Mouse (Mus musculus) retina, postnatal 7 days (tissue): ENCODE measurements around the gene Cep295nl.
"Not testable (repeated sequence)": the region's sequence is repeated elsewhere in the genome, so short reads cannot be mapped to it uniquely, and the experiment has no call there.

ENCODE experiments used
- DNase-seq: peaks from one replicate; pipeline ENCODE4 v3.0.0-alpha.2; 2012; ENCODE audit warnings: low read depth, low spot score

Gene Cep295nl

DNA sequence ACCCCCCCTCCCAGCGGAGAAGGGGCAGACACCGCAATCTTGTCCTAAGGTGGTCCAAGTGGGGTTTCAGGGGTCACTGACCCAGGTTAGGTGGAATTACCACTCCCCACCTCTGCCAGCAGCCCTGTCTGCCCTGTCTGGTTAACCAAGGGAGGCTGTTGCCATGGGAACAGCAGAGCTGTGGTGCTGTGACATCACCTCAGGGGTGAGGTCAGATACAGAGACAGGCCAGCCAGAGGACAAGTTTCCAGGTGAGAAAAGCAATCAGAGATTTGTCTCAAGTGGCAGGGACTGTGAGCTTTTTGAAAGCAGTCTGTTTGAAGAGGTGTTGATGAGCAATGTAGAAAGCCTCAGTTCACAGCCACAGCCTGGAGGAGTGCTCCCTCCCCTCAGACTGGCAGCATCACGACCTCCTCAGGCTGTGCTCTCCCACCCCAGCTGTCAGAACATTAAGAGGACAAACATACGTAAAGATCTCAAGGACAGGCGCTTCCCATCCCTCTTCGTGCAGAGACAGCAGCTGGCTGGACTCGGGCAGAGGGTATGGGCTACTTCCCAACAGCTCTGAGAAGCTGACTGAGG is at the start of gene Cep295nl:
Gene Cep295nl (minus strand): TSS at position 101 of the 582 bp plus-strand sequence.
- DNase-seq, result no peak

DNA sequence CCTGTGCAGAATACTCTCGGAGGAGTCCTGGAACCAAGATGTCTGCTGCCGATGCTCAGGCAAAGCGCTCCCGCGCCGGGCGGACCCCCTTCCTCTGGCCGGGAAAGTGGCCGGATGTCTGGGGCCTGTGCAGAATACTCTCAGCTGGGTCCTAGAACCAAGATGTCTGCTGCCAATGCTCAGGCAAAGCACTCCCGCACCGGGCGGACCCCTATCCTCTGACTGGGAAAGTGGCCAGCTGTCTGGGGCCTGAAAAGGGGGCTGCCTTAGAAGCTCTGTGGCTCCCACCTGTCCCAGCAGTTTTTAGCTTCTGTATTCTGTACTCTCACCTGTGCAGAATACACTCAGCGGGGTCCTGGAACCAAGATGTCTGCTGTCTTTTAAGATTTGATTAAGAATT is 45.5 kb upstream of the Cep295nl start:
- not testable (repeated sequence) for DNase-seq

DNA sequence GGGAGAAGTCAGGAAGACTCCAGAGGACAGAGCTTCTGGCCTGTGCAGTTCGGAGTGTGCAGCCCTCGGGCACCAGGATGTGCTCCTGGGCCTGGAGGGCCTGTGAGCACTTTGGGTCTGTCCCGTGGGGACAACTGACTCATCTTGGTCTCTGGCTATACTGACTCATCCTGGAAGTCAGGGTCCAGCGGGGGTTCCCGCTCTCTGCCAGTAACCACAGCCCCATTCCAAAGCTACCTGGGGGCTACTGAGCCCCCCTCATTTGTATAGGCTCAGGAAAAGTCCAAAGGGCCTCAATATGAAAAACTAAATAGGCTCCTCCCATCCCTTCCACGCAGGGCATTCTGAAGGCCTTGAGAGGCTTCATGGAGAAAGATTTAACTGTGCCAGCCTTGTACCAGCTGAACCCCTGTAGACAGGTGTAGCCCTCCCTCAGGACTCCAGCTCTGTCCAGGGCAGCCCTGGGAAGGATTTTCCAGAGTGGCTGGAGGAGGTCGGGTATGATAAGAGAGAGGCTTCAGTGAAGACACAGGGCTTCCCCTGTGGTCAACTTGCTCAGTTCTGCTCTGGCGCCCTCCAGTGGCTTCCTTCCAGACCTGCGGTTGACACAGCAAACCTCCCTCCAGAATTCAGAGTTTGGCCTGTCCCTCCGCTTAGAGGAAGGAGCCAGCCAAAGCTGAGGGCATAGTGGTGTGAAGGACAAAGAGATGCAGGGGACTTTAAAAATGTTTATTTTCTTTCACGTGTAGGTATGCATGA is 37.1 kb upstream of the Cep295nl start:
- peak; percentile 58 for DNase-seq

DNA sequence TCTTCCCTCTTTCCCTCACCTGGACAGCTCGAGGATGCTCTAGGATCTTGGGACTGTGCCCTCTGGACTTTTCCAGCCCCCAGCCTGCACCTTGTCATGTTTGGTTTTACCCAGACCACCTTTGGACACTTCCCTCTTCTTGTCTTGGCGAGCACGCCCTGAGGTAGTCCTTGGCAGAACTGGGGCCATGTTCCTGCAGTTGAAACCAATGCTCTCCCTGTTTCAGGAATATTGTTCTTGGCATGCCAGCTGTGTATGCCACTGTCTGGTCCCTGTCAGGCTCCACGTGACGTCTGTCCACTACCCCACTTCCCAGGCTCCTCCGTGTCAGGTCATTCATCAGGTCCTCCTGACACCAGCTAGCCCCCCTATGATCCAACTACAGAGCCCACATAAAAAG is 36.4 kb upstream of the Cep295nl start:
- no peak for DNase-seq

DNA sequence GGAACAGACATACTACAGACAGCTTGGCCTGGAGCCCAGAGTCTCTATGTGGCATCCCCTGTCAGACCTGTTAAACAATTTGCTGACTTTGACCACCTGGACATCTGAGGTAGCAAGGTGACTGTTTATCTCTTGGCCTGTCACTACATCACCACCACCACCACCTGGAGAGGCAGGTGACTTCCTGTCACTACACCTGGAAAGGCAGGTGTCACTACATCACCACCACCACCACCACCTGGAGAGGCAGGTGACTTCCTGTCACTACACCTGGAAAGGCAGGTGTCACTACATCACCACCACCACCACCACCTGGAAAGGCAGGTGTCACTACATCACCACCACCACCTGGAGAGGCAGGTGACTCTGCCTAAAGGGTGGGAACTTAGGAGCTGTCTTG is 34.0 kb upstream of the Cep295nl start:
- not testable (repeated sequence) for DNase-seq

DNA sequence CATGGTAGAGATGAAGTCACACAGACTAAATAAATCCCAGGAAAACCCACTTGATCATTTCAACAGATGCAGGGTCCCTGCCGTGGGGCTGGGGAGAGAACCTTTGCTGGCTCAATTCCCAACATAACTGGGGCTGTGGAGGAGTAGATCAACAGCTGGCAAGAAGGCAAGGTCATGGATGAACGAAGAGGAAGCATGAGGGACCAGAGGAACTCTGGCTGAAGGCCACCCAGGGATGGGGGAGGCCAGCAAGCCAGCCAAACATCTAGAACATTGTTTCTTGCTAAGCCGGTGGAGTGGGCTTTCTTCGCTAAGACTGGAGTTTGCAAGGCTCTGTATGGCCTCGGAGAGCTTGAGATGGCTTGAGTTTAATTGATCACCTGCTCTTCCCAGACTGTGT is 33.6 kb upstream of the Cep295nl start:
- no peak for DNase-seq

DNA sequence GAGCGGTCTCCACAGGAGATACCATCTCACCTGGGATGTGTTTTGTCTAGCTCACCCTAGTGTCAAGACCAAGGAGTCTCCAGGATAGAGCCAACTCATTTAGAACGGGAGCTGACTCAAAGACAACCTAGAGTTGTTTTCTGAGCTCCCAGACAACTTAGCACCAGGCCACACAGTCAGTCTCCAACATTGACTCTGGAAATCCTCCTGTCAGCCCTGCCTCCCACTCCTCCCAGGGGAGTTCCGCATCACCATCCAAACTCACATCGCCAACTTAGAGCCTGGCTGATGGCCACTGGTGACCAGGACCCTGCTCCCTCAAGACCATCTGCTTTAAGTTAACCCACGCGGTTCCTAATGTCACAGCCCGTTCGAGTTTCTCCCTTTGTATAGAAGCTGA is 33.2 kb upstream of the Cep295nl start:
- no peak for DNase-seq

DNA sequence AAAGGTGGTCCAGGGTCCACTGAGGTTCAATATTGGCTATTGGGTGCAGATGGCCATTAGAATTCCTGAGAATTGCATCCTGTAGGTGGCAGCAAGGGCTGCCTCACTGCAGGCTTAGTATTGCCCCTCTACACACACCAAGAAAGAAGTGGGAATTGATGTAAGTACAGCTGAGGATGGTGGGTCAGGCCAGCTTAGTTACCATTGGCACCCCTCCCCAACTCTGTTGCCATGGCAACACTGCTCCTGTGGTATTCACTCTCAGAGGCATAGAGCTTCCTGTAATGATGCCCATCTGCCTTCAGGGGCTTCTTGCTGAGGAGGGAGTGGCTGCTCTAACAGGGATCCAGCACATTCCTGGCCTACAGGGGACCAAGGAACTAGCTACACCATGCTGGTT is 32.7 kb upstream of the Cep295nl start:
- no peak for DNase-seq

DNA sequence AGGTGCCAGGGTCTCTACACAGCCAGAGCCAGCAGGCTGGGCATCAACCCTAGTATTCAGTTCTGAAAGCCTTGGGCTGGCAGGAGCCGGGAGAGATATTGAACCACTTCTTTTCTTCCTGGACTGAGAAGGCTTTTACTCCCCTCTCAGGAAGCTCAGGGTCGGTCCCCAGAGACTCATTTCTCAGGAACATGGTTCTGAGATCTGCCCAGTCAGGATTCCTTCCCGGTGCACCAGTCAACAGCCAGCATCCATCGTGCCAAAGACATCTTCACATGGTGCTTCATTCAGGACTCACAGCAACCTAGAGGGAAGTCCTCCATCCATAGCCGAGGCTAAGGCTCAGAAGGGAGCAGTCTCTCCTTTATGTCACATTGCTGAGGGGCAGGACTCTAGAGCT is 32.2 kb upstream of the Cep295nl start:
- DNase-seq, result no peak

DNA sequence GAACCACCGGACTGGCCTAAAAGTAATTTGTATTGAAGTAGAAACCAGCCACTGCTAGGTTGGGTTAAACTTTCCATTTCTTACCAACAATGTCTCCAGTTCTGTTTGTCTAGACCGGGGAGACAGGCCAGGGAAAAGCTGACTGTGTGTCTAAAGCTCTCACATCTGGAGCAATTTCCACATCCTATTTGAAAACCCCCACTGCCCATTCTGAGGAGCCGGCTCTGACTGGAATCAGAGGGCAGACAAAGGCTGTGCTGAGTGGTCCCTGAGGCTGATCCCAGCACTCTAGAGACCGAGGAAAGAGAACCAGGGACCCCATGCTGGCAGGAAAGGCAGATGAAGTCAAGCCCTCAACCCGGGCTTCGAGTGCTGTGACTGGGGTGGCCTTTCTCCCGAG is 30.3 kb upstream of the Cep295nl start:
- no peak for DNase-seq

DNA sequence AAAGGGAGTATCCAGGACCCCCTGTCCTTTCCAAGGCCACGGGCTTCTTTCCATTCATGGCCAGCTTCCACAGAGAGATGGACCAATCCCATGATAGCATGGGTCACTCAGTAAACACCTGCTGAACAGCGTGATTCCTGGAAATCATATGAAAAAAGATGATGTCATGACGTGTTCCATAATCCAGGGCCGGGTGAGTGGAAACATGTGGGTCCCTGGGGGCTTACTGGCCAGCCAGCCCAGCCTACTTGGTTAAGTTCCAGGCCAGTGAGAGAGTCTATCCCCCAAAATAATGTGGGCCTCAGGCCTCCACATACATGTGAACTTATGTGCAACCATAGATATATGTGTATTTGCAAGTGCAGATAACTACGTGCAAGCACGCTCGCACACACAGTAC is 29.6 kb upstream of the Cep295nl start:
- no peak for DNase-seq

DNA sequence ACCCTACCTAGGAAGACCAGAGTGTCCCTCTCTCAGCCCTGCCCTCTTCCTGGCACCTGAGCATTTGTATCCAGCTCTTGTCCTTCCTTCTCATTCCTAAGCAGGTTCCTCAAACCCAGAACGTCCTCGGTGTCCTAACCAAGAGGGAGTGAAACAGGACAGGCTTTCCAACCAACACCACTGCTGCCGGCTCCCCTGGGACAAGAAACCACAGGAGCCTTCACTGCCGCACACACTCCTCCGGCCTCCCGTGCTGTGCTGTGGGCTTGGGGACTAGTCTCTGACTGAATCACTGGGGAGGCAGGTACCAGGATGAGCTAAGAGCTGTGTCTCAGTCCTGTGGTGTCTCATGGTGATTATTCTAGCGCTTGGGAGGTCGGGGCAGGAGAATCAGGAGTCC is 27.4 kb upstream of the Cep295nl start:
- DNase-seq, result no peak

DNA sequence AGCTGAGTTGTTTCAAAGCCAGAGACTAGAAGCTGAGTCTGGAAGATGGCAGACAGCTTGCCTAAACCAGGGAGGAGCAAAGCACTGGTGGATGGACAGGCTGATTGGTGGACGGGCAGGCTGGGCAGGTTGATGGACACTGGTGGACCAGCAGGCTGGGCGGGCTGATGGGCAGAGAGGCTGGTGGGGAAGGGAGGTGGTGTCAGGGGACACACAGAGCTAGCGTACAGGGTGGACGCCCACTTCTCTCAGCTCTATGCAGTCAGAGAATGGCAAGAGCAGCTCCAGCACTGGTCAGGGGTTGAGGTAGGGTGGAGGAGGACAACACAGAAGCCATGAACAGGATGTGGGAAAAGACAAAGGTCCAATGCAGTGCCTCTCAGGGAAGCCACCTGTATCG is 27.0 kb upstream of the Cep295nl start:
- DNase-seq, result no peak

DNA sequence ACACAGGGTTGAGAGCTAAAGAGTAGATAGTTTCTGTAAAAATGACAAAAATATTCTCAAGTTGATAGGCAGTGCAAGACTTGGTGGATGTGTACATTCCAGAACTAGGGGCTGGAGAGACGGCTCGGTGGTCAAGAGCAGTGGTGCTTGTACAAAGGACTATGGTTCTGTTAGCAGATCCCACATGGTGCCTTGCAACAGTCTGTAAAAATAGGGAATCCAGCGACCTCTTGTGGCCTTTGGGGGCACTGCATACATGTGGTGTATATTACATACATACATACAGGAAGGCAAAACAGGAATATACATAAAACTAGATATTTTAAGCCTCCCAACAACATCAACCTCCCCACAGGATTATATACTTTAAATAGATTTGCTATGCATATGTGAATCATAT is 26.0 kb upstream of the Cep295nl start:
- no peak for DNase-seq

DNA sequence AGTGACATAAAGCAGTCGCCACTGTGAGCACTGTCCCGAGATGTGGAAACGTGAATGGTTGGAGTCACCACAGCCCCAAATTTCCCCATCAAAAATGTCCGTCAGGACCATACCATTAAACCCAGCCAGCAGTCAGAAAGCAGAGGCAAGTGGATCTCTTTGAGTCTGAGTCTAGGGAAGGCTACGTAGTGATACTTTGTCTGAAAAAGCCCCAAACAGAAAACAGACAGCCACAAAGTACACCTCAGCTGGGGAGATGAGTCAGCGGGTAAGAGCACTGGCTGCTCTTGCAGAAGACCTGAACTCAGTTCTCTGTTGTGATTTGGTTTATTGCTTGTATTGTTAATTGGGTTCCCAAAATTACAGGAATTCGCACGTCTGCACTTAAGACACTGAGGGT is 24.3 kb upstream of the Cep295nl start:
- no peak for DNase-seq

DNA sequence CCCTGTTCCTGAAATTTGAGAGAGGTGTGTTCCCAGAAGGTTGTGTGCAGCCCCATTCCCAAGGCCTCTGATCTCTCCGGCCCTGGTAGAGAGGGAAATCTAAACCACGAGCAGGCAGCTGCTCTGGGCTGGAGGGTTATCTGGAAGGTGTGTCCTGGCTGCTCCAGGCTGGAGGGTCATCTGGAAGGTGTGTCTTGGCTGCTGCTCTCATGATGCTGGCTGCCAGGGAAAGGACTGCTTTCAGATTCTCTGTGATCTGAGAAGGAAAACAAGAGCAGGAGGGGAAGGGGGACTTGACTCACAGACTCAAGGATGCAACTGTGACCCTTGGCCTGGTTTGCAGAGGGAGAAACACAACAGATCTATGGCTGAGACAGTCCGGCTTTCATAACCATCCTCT is 23.8 kb upstream of the Cep295nl start:
- DNase-seq, result no peak

DNA sequence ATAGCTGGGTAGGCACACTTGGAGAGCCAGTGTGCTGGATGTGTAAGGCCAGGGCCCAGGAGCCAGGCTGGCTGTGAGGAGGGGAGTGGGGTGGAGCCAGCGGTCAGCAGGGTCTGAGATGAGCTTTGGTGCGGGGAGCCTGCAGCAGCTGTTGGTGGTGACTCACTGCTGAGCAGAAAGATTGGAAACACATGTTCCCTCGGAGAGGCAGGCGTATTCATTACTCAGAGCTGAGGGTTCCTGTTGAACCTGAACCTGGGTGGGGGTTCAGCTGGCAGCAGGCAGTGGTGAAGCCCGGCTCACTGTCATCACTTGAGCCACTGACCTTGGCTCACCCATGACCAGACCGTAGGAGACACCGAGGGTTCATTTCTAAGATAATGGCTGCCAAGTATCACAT is 22.9 kb upstream of the Cep295nl start:
- DNase-seq, result no peak

DNA sequence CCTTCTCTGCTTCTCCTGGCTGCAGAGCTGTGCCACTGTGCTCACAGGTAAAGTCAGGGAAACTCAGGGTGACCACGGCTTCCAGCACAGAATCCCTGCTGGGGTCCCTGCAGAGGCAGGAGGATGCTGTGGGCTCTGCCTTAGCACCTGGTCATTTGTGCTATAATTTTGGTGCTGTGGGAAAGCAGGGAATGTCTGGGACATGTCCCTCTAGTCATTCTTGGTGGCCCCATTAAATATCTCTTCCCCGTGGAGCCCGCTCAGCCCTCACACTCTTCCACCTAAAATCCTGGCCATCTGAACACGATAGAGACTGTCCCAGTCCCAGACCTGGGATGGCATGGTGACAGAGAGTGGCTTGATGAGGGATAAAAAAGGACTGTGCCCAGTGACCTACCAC is 21.7 kb upstream of the Cep295nl start:
- DNase-seq, result no peak

DNA sequence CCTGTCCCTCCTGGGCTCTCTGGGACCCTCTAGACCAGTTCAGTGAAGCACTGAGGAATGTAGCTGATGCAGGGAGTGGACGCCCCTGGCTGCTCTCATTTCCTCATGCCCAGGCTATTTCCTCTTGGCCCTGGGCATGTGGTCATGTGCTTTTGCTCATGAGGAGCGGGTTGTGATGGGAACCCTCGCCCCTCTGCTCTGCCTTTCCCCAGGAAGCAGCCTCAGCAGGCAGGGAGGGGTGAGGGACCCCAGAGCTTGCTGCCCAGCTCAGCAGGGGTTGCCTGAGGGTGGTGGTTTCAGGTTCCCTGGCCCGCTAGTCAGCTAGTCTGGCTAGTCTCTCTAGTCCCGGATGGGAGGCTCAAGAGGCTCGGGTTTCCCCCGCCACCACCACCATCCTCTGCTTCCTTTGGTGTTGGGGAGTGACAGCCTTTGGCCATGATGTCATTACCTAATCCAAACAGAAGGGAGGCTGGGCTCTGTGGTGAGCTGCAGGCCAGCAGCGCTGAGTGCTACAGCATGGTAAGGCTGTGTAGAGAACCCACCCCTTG is 20.7 kb upstream of the Cep295nl start:
- DNase-seq, result no peak

DNA sequence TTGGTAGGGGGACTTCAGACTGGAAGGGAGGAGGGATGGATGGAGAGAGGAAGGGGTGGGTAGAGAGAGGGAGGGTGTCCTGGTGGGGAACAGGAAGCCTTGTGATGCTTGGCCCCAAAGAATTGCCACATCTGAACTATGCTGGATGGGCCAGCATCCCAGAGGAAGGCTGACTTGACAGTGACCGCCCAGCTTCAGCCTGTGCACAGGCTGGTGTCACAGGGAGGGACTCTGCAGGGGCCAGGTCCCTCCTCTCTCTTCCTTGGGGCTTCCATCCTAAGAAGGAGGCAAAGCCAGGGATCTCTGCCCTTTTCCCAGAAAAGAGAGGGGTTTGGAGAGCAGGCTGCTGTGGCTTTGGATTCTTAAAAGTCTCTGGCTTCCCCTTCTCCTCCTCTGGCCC is 20.2 kb upstream of the Cep295nl start:
- DNase-seq, result no peak

DNA sequence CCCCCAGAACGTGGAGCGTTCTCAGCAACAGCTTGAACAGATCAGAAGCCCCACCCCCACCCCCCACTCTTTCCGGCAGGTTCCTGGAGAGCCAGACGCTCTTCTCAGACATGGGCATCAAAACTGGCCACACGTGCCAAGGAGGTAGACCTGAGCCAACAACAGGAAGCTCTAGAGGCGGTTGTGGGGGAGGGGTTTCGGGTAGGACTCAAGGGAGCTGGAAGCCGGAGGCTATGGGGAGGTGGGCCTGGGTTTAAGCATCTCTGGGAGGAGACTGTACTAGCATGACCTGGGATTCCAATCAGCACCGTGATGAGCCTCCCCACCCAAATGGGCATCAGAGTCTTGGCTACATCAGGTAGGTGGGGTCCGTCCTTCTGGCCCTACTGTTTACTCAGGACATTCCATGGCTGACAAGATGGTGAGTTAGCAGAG is 18.6 kb upstream of the Cep295nl start:
- DNase-seq, result no peak

DNA sequence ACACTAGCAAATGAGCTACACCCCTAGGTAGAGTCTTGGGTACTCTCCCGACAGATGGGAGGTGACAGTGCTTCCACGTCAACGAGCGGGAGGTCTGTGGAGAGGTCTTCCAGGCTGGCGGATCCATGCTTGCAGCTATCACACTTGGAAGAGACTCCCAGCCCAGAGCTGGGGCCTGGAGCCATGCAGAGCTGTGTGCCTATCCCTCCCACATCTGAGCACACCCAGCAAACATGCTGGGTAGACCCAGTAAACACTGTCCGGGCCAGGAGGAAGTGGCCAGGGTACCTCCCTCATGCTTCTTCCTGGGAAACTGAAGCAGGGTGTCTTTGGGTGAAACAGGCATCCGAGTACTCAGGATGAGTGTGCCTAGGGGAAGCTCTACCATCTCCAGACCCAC is 18.2 kb upstream of the Cep295nl start:
- no peak for DNase-seq

DNA sequence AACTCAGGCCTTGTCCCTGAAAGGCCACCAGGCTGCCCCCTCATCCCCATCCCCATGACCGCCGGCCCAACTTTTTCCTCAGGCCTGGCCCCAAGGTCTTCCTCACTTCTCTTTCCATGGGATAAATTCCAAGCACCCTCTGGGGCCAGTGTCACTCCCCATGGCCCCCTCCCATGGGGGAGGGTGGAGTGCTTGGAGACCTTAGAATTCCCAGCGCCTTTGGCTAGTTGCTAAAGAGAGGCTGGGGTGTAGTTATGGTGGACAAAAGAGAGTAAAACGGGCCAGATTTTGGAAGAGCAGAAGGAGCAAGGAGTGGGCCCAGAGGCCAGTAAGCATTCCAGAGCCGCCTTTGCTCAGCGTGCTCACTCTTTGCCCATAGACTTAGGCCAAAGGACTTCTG is 13.3 kb upstream of the Cep295nl start, which contains the start of gene Timp2:
Gene Timp2 (minus strand): TSS at position 101 of the 400 bp plus-strand sequence.
- DNase-seq, result no peak
